Mouse (Mus musculus) stomach, postnatal 0 days (tissue): Measurements from ENCODE around the gene Ralgds.

Source experiments
- CTCF ChIP-seq: IDR thresholded peaks from 2 replicates; pipeline ENCODE4 v1.5.1; 2016; ENCODE audit warnings: antibody characterized with exemption, low read depth, mild to moderate bottlenecking, moderate library complexity
- EP300 ChIP-seq: optimal IDR thresholded peaks from 2 replicates; pipeline ENCODE3; 2016; ENCODE audit warnings: antibody characterized with exemption

- TF ChIP-seq CTCF (no peak), EP300 (no peak)
Observed at GRCm38 (mm10) chr2:28468486-28469225, 44.3 kb upstream of the Ralgds start.
